Mouse (Mus musculus): ENCODE results near the gene Srsf9.

- TF ChIP-seq CTCF (IDR thresholded peaks at IDR 0.05; ENCODE audit: low read depth) (no peak), EP300 (IDR thresholded peaks at IDR 0.05; ENCODE audit: low read depth) (no peak)
Observed at GRCm38 (mm10) chr5:115280050-115280687, 46.8 kb upstream of the Srsf9 start.
